Mouse (Mus musculus) inflammation-experienced regulatory T-cells, adult 6 months (primary cell): Measurements from ENCODE around the gene Arsb. TPM values are rescaled to one million over a fixed set of nuclear protein-coding genes. Genes with fewer than 3 reads are reported as not detected.
A peak's percentile ranks its signal among the peaks of the same experiment; 100 is the strongest.
"Not testable (repeated sequence)": the region's sequence is repeated elsewhere in the genome, so short reads cannot be mapped to it uniquely, and the experiment has no call there.

Experiments
- ATAC-seq: one replicate; pipeline ENCODE4 v1.8.0; 2017
- polyA plus RNA-seq, 3 experiments: library from polyadenylated mRNA; unstranded; fragments of 100-300 nt; shearing (Covaris generic); gene quantifications; one replicate each; pipeline ENCODE4 v1.2.1; 2017

The Arsb gene
- polyA plus RNA-seq, 3 experiments from 2014 or later = 6.2 to 26.1 (median 9.5) TPM

DNA sequence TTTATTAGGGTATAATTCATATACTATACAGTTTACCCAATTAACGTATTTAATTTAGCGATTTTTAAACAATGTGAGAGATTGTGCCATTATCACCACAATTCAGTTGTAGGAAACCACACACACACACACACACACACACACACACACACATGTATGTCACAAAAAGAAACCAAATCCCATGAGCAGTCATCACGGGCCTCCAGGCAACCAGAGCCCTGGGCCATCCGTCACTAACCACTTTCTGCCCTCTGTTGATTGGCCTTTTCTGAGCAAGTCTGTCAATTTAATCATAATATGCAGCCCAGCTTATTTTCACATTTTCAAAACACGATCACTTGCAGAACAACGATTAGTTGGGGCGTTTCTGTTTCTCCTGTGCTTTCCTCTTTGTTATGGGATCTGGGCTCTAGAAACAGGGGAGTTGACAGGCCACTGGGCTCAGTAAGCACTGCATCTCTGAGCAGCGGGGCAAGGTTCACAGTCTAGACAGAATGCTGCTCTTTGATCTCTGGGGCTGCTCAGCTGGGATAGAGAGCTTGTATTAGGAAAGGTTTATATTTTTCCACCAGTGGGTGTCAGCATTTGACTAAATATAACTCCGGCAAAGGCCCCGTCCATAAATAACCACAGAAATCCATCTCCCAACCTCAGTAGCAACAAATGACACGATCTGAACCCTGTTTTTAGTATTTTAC, 21.7 kb downstream of the Arsb start:
- peak; percentile 32 for ATAC-seq

DNA sequence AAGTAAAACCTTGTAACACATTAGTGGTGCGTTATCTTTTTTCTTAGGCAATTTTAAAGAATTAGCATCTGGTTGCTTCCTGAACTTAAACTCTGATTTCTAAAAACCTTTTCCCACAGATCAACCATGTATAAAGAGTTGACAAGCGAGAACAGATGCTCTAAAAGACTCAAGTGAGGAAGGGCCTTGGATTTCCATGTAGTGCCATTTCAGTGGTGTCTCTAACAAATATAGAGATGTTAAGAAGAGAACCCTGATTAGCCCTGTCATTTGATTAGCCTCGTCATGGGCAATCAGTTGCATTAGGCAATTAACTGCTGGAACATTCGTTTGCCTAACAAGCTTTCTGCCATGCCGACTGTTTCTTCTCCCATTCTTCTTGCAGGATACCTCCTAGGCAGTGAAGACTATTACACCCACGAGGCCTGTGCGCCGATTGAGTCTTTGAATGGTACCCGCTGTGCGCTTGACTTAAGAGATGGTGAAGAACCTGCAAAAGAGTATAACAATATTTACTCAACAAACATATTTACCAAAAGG, 22.3 kb downstream of the Arsb start:
- ATAC-seq = no peak

DNA sequence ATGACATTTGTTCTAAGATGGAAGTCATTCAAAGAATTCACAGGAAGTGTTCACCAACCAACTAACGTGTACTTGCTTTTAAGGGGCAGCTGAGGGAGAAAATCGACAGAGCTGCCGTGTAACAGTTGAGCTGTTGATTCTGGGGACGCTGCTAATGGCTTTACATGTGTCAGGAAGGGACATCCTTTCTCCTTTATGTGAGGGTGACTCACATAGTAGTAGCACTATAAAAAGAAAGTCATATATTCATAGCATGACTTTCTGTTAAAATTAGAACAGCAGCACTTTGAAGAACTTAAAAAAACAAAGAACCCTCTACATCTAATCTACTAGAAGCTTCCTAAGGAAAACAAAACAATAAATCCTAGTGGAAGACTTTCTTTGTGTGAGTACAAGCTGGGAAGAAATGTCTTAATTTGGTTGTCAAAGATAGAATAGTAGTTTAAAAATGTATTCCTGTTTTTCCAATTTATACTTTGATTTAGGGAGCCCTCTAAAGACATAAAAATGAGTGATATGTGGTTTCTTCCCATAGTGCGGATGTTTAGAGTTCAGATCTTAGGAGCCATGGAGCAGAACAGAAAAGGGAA, 25.7 kb downstream of the Arsb start:
- ATAC-seq = no peak

DNA sequence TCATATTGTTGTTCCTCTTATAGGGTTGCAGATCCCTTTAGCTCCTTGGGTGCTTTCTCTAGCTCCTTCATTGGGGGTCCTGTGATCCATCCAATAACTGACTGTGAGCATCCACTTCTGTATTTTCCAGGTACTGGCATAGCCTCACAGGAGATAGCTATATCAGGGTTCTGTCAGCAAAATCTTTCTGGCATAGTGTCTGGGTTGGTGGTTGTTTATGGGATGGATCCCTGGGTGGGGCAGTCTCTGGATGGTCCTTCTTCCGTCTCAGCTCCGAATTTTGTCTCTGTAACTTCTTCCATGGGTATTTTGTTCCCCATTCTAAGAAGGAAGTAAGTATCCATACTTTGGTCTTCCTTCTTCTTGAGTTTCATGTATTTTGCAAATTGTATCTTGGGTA, 38.9 kb downstream of the Arsb start:
- ATAC-seq = not testable (repeated sequence)

DNA sequence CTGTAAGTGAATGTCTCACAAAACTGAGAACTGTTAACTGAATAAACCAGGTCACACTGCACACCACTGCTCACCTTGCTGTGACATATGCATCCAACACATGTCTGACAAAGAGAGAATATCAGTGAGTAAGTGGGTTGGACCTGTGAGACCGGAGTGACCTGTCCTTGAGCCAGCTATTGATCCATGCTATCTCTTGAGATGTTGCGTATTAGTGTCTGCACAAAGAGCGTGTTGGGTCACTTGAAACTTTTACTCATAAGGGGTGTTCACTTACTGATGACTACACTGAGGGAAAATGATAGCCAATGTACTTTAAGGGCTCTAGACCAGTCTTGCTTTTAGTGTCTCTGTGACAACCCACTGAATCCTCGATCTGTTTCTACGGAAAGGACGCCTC, 42.7 kb downstream of the Arsb start:
- ATAC-seq = no peak

DNA sequence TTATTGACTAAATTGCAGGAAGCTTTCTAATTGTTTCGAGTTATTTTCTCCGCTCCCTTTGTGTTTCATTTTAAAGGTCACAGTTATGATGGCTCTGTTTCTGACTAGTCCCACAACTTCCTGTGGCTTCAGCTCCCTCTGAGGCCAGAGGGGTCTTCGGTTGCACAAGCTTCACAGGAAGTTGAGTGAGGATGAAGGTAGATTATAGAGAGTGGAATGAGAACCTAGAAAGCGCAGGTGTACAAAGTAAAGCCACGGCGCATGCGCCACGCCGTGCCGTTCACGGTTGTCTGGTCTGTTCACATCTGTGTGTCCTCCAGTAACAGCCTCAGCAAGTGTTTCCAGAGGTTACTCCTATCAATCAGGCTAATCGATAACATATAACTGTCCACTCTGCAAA, 43.2 kb downstream of the Arsb start:
- no peak for ATAC-seq

DNA sequence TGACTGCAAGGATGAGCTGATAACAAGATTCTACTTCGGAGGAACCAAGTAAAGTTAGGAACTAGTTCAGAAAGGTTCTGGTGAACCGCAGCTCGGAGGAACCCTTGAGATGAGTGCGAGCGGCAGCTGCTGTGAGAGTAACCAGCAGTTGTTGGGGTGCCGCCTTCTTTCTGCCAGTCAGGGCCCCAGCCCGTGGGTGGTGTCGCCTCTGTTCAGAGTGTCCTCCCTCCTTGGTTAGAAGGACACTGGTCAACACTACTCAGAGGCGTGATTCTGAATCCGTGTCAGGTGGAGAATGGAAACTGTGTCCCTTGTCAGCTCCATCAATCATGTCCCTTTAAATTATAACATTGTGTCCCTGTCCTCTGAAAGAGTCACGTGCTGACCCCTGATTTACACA, 43.7 kb downstream of the Arsb start:
- no peak for ATAC-seq

DNA sequence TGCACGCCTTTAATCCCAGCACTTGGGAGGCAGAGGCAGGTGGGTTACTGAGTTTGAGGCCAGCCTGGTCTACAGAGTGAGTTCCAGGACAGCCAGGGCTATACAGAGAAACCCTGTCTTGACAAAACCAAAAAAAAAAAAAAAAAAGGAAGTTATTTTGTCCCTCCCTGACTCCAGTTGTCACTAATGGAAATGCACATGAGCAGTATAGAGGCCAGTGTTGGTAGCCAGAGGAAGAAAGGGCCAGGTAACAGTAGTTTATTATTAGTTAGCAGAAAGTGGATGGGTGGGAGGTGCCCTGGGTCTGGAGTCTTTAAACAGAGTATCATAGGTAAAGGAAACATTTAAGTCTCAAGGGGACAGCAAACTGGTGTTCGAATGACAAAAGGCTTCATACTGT, 44.7 kb downstream of the Arsb start:
- no peak for ATAC-seq

DNA sequence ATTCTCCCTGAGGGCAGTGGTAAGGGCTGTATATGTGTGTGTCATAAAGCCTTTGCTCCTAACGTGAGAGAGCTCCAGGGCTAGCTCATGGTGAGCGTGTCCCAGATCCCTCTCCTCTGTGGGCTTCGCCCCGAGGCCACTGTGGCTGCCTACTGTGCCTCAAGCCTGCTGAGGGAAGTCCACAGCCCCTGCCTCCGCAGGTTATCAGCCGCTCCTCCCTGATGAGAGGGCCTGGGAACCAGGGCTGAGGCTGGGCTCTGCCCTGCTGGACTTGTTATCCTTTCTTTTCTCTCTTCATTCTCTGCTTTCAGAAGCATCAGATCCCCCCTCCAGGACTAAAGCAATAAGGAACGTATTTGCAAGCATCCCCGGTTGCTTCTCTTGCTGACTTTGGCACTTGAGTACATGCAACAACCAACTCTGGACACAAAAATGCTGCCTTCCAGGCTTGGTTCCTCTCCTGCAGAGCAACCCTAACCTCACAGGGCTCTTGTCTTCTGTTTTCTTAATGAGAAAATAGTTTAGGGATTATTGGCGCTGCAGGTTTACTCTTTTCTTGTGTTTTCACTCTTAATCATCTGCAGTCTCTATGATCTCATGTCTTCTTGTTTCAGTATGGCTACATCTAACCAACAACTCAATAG, 45.4 kb downstream of the Arsb start:
- ATAC-seq = no peak

DNA sequence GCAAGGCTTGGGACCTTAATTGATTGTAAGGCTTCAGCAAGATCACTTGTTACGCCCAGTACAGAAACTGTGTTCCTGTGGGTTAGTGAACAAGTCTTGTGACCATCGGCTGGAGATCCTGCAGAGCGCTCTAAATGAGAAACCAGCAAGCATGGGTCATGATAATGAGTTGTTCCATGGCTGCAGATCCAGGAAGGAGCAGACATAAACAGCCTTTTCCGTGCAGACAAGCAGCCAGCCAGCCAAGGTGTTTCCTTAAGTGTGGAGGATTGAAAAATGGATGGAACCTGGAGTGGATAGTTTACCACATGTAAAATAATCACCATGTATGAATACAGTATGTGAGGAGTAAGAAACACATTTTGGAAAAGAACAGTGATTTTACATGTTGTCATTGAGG, 48.7 kb downstream of the Arsb start:
- no peak for ATAC-seq

DNA sequence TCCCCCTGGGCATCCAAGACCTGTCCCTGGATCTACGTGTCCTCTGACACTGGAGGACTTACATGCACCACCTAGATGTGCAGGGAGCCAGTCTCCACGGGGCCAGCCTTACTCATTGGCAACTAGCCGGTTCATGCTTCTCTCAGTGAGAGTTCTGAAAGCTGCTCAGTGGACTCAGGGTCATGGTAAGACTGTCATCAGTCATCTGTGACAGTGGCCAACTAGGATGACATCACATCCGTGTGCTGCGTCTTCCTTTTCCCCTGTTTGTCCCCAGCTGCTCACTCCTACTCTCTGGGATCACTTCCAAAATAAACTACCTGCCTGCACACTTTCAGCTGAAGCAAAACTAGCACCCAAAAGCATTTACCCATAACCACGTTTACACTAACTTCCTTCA, 50.6 kb downstream of the Arsb start:
- ATAC-seq = no peak

DNA sequence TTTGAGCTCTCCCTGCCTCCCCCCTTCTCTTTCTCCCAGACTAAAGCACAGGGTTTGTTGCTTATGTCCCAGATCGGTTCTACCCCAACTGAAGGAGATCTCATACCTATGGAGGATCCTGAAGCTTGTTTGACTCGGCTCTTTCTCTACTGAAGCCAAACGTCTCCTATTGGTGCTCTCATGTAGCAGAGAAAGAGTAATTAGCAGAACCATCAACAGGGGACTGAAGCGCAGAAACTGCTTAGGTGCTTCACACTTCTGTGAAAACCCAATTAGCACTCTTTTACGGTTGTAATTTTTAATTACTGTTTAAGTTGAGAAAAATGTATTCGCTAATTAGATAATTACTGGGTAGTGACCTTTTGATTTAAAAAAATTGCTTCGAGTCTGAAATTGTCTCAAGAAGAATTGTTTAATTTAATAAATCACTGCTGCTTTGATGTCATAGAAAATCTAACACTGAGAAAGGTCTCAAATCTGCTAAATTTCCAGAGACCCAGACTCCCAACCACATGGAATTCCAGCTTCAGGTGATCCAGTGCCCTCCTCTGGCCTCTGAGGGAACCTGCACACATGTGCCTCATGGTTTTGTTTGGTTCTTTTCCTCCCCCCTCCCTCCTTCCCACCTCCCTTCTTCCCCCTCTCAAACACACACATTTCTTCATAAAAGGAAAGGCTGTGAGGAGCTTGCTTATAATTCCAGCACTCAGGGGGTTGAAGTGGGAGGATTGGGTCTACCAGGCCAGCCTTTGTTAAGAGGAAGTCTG, 54.5 kb downstream of the Arsb start:
- ATAC-seq = no peak

DNA sequence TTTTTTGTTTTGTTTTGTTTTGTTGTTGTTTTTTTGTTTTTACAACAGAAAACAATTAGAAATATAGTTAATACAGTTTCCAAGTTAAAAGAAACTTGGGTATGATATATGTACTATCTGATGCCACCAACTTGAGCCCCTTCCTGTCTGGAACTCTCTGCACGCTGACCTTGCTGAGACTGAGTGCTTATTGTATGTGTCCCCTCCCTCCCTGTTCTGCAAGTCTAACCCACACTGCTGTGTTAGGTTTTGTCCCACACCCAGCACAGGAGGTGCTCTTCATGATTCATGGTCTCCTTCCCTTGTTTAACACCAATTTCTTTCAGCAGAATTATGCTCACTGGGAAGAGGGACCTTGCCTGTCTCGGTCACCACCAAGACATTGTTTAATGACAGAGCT, 56.3 kb downstream of the Arsb start:
- no peak for ATAC-seq

DNA sequence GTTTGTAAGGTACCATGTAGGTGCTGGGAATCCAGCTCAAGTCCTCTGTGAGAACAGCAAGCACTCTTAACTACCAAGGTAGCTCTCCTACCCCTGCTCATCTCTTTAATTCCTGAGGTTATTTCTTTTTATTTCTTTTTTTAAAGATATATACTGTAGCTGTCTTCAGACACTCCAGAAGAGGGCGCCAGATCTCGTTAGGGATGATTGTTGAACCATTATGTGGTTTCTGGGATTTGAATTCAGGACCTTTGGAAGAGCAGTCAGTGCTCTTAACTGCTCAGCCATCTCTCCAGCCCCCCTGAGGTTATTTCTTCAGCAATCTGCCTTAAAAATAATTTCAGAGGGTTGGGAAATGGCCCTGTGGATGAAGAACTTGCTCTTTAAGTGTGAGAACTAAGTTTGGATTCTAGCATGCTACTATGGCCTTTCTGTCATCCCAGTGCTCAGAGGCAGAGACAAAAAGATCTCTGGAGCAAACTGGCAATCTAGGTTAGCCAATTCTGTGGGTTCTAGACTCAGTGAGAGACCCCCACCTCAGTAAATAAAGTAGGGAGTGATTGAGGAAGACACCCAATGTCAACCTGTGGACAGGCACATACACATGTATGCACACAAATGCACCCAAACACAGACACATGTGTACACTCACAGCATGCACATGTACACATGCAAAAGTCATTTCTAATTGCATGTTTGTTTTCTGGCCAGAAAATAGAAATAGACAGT, 58.3 kb downstream of the Arsb start:
- no peak for ATAC-seq

DNA sequence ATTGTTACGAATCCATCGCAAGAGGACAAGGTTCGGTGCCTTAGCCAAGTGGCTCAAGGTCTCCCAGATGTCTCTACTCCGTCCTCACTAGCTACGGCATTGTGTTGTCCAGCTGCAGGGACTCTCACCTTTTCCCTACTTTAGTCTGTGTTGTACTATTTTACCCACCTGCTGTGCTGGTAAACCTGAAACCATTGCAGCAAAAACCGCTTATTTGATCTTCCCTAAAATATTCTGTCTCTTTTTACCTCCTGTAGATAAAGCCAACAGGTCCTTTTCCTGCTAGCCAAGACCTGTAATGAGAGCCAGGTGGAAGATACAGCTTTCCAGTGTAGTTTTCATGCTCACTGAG, 58.8 kb downstream of the Arsb start:
- no peak for ATAC-seq

DNA sequence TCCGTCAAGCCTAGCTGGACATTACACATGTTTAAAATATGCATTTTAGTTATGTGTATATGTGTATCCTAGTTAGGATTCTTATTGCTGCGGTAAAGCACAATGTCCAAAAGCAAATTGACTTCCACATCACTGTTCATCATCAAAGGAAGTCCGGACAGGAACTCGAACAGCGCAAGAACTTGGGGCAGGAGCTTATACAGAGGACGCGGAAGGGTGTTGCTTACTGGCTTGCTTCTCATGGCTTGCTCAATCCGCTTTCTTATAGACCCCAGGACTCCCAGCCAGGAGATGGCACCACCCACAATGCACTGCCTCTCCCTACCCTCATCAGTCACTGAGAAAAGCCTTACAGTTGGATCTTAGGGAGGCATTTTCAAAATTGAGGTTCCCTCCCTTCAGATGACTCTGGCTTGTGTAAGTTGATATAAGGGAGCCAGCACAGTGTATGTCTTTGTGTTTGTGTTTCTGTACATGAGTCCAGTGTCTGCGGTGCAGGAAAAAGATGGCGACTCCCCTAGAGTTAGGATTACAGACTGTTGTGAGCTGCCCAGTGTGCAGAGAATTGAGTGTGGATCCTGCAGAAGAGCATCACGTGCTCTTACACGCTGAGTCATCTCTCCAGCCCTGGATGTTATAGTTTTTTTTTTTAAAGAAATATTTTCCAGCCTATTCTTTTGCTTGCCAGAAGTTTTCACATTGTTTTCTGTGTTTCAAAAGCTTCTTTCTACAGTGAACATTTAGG, 66.2 kb downstream of the Arsb start:
- ATAC-seq = no peak

DNA sequence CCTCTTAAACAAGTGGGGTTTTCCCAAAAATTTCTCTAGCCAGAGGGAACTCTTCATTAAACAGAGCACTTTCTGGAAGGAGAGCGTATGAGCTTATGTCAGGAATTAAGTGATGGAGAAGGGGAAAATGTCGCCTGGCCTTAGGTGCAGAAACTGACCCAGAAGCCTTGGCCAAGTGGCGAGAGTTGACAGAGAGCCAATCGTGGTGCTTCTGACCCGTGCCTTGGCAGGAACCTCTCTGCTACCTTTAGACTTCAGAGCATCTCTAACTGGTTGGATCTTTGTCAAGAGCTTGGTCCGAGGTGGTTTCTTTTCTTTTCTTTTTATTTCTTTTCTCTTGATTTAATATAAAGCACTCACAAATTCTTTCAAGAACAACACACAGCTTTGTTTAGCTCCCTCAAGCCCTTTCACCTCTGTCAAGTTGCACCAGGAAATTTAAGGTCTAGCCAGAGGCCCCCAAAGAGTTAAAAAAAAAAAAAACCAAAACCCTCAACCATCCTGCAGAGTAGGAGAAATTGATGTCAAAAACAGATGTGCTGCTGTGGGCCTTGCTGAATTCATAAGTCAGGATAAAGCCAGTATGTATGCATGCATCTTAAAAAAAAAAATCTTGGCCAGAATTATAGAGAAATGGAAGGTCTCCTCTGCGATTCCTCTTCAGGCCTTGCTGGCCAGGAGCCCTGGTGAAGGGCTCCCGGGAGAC, 67.2 kb downstream of the Arsb start:
- no peak for ATAC-seq

DNA sequence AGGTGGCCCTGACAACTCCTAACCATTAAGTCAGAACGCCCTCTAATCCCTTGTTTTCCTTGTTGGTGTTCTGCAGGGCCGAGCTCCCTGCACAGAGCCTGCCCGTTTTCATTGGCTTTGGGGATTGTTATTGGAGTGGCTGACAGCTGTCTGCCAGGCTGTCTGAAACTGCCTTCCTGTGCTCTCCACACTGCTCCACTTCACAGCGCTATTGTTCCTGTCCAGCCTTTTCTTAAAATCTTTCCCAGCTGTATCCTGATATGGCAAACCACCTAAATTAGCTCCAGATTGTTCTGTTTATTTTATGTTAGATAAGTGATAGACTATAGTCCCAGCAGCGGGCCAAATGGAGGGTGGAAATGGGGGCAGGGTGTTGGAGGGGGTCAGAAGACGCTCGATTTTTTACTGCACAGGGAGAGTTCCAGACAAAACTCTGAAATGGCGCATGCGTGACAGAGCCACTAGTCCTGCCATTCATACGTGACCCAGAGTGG, 67.8 kb downstream of the Arsb start:
- no peak for ATAC-seq

DNA sequence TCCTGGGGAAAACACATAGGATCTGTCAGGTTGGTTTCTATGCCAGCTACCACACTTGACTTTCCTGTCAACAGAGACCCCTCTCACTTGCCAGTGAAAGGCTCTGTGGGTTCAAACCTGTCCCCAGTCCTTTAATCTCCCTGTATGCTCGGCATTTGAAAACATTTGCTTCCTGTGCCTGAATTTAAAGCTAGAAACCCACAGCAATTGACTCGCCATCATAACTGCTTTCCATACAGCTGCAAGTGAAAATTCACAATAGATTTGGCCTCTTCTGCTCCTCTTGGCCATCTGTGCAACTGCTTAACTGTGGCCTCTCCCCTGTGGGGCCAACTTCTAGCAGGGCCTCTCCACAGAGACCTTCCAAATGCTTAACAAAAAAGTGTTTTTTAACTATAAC, 68.3 kb downstream of the Arsb start:
- ATAC-seq = no peak

DNA sequence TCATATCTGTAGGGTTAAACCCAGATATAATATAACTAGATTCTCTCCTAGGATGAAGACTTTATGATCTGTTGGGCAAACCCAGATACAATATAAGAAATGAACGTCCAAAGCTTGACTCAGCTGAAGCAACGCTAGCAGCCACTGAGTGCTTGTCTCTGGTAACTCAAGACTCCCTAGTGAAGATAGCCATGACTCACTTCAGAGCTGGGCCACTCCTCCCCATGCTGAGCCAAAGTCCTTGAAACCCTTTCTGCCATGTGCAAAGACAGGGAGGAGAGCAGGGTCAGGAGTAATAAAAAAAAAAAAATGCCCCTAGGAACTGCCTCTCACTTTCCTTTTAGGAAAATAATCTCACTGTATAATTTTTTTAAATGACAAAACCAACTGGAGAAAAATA, 68.7 kb downstream of the Arsb start:
- ATAC-seq = no peak
